Mouse (Mus musculus) neural tube, embryonic 12.5 days (tissue): ENCODE results near the gene L1td1. TPM values are rescaled to one million over a fixed set of nuclear protein-coding genes. Genes with fewer than 3 reads are reported as not detected.
A peak's percentile ranks its signal among the peaks of the same experiment; 100 is the strongest.
"Not testable (repeated sequence)": the region's sequence is repeated elsewhere in the genome, so short reads cannot be mapped to it uniquely, and the experiment has no call there.

Experiments
- ATAC-seq: fragments of 200-750 bp; cut with Nextera tagmentation; 2 replicates; pipeline ENCODE4 v1.8.0; 2017; ENCODE audit warnings: low read depth, mild to moderate bottlenecking, moderate TSS enrichment, moderate library complexity; ENCODE audit not compliant: low FRiP score
- H3K27ac ChIP-seq: fragments of 300-500 bp; sonication (generic); 2 replicates; pipeline ENCODE4 v1.5.1; 2016
- H3K27me3 ChIP-seq: fragments of 300-500 bp; sonication (generic); replicated peaks from 2 replicates; pipeline ENCODE4 v1.6.1; 2016; ENCODE audit warnings: mild to moderate bottlenecking
- H3K36me3 ChIP-seq: fragments of 300-500 bp; sonication (generic); 2 replicates; pipeline ENCODE4 v1.6.1; 2016; ENCODE audit warnings: mild to moderate bottlenecking
- H3K4me1 ChIP-seq: fragments of 300-500 bp; sonication (generic); 2 replicates; pipeline ENCODE4 v1.6.1; 2016
- H3K4me2 ChIP-seq: fragments of 300-500 bp; sonication (generic); replicated peaks from 2 replicates; pipeline ENCODE4 v1.6.1; 2016; ENCODE audit warnings: mild to moderate bottlenecking
- H3K4me3 ChIP-seq: fragments of 300-500 bp; sonication (generic); 2 replicates; pipeline ENCODE4 v1.5.1; 2016
- H3K9ac ChIP-seq: fragments of 300-500 bp; sonication (generic); 2 replicates; pipeline ENCODE4 v1.6.1; 2016; ENCODE audit warnings: mild to moderate bottlenecking
- H3K9me3 ChIP-seq: fragments of 300-500 bp; sonication (generic); 2 replicates; pipeline ENCODE4 v1.6.1; 2016; ENCODE audit warnings: mild to moderate bottlenecking
- whole genome bisulfite sequencing: fragments of 180-500 bp; shearing (Covaris S2); methylation state at CpG from one replicate; pipeline ENCODE4 v1.1.7; 2016; 5-methylcytosine and 5-hydroxymethylcytosine counted together
- polyA plus RNA-seq: library from polyadenylated mRNA; unstranded; fragments of >200 nt; fragmentation: Nextera tagmentation; extraction: Ambion mirVana; gene quantifications from 2 replicates; pipeline ENCODE4 v1.2.1, GENCODE M21; 2016

L1td1 gene
- polyA plus RNA-seq, 1 experiment from 2014 or later: not detected

GRCm38 (mm10) chr4:98717735-98718546 is 8.6 kb upstream of the L1td1 start:
- H3K27ac ChIP-seq: no peak overlapping the region
- no peaks in the 10 kb centered on the region for H3K4me1 ChIP-seq
- no peak overlapping the region for H3K4me3 ChIP-seq
- no peak overlapping the region for H3K9ac ChIP-seq
- no peaks in the 10 kb centered on the region for H3K36me3 ChIP-seq
- no peaks in the 10 kb centered on the region for H3K27me3 ChIP-seq
- no peak overlapping the region for H3K4me2 ChIP-seq
- 86% methylated on average over 17 of the region's 17 CpGs for WGBS
- no peaks in the 10 kb centered on the region for H3K9me3 ChIP-seq
- ATAC-seq: no peak

- Histone ChIP-seq H3K36me3 (no peaks in the 10 kb centered on the region), H3K4me3 (no peak overlapping the region), H3K9me3 (no peaks in the 10 kb centered on the region), H3K9ac (no peak overlapping the region), H3K4me2 (no peak overlapping the region), H3K27ac (no peak overlapping the region), H3K4me1 (no peaks in the 10 kb centered on the region), H3K27me3 (no peaks in the 10 kb centered on the region)
- no peak for ATAC-seq
- 87% methylated on average over 10 of the region's 10 CpGs for WGBS
Observed at GRCm38 (mm10) chr4:98718547-98718917, 8.0 kb upstream of the L1td1 start.

DNA sequence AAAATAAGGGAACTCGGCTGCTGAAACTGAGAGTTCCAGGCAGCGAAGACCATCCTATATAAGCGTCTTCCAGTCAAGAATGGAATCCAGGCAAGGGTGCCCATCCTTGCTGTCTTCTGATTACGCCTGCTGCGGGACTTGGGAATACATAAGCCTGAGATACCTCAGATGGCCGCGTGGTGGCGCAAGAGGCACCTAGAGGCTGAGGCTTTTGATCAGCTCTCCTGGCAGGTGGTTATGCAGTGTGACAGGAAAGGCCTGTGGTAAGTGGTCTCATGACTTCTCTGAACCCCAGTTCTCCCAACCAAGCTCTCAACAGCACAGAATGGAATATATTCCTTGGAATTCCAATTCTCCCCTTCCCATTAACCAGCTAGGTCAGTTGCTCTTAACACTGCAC is 4.1 kb upstream of the L1td1 start:
- H3K9me3 ChIP-seq: no peaks in the 10 kb centered on the region
- peak; percentile 63 for ATAC-seq

GRCm38 (mm10) chr4:98724682-98725081 is 1.9 kb upstream of the L1td1 start:
- ATAC-seq, H3K36me3 ChIP-seq: not testable (repeated sequence)
- WGBS: 89% methylated on average over 1 of the region's 1 CpGs

More for the DNA sequence above, 4.1 kb upstream of the L1td1 start:
- Histone ChIP-seq H3K9ac (no peak overlapping the region), H3K27me3 (peaks cover 16% of the 10 kb centered on the region), H3K4me1 (peaks cover 11% of the 10 kb centered on the region), H3K36me3 (no peaks in the 10 kb centered on the region), H3K4me3 (no peak overlapping the region), H3K4me2 (no peak overlapping the region), H3K27ac (no peak overlapping the region)
- 12% methylated on average over 8 of the region's 8 CpGs for WGBS

GRCm38 (mm10) chr4:98725439-98725838 is 1.1 kb upstream of the L1td1 start:
- peaks cover 17% of the 10 kb centered on the region for H3K4me1 ChIP-seq
- no peak overlapping the region for H3K4me2 ChIP-seq
- peaks cover 35% of the 10 kb centered on the region for H3K27me3 ChIP-seq
- no peak overlapping the region for H3K27ac ChIP-seq
- no peaks in the 10 kb centered on the region for H3K9me3 ChIP-seq
- no peak overlapping the region for H3K4me3 ChIP-seq
- no peak for ATAC-seq
- H3K36me3 ChIP-seq: no peaks in the 10 kb centered on the region
- no peak overlapping the region for H3K9ac ChIP-seq
- WGBS: 41% methylated on average over 4 of the region's 4 CpGs

More at GRCm38 (mm10) chr4:98724682-98725081, 1.9 kb upstream of the L1td1 start:
- not testable (repeated sequence) for H3K4me2 ChIP-seq, H3K9ac ChIP-seq, H3K27ac ChIP-seq, H3K9me3 ChIP-seq, H3K4me3 ChIP-seq
- Histone ChIP-seq H3K27me3 (peaks cover 35% of the 10 kb centered on the region), H3K4me1 (peaks cover 17% of the 10 kb centered on the region)

DNA sequence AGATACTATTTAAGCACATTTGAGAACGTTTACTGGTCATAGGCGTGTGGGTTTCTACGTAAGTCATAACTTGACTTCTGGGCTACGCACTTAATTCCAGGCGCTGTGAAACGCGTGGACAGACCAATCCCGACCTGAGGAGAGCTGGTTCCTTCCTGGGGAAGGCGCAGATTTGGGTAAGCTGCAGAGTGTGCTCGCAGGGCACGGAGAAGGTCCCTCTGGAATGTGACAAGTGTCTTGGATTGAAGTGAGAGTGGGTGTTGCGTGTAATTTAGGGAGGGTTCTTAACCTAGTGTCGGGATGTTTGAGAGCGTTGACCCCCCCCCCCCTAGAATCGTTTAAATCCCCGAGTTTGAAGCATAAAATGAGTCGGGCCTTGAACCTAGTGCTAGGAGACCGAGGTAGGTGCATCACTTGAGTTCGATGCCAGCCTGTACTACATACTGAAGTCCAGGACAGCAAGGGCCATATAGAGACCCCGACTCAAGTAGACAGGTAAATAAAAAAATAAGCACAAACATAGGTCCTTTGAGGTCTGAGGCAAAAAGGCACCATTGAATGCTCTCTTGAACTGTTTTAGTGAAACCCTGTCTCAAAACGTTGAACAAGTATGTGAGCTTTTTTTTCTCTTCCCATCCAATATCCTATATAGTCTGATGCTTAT is 893 bp downstream of the L1td1 start:
- peak overlapping the region; percentile 62 for H3K4me2 ChIP-seq
- H3K27me3 ChIP-seq: peaks cover 35% of the 10 kb centered on the region
- 4% methylated on average over 21 of the region's 21 CpGs for WGBS
- no peaks in the 10 kb centered on the region for H3K9me3 ChIP-seq
- no peak; the same call in 1 of the 2 replicates for ATAC-seq
- no peaks in the 10 kb centered on the region for H3K36me3 ChIP-seq
- H3K27ac ChIP-seq: no peak overlapping the region
- H3K9ac ChIP-seq: no peak overlapping the region
- peak overlapping the region; percentile 29 for H3K4me3 ChIP-seq
- peaks cover 17% of the 10 kb centered on the region for H3K4me1 ChIP-seq

DNA sequence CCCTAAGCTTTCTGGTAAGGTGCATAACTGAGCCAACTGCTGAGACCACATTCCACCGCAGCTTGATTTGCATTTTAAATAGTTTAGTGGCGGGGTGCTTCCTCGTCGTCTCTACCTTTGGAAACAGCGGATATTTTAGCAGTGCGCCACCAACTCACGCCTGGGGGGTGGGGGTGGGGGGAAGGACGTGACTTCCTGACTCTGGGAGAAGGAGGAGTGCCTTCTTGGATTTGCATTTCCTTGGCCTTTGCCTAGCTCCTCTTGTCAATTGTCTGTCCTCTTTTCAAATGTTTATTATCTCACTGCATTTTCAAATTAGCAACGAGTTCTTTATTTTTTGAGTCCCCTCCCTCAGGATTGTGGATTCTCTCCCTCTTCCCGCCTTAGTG is 1.4 kb downstream of the L1td1 start:
- H3K27ac ChIP-seq: no peak overlapping the region
- WGBS: under 1% methylated on average over 10 of the region's 10 CpGs
- peaks cover 17% of the 10 kb centered on the region for H3K4me1 ChIP-seq
- peak overlapping the region; percentile 62 for H3K4me2 ChIP-seq
- no peaks in the 10 kb centered on the region for H3K9me3 ChIP-seq
- no peaks in the 10 kb centered on the region for H3K36me3 ChIP-seq
- no peak overlapping the region for H3K4me3 ChIP-seq
- ATAC-seq: no peak
- no peak overlapping the region for H3K9ac ChIP-seq
- H3K27me3 ChIP-seq: peaks cover 35% of the 10 kb centered on the region

DNA sequence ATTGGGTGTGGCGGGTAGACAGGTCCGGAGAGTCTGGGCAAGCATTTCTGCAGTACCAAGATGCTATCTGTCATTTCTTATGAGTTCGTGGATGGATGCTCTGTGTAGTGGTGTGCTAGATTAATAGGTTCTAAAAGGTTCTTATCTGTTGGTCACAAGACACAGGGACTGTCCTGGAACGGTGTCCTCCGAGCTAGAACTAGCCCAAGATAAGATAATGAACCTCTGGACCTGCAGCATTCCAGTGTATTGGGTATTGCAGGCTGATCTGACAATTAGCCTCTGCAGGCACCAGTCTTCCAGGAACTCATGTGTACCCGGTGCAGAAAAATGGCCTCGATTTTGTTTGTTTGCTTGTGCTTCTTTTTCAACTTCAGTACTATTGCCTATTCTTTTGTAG is 2.2 kb downstream of the L1td1 start:
- 58% methylated on average over 7 of the region's 7 CpGs for WGBS
- H3K27ac ChIP-seq: no peak overlapping the region

DNA sequence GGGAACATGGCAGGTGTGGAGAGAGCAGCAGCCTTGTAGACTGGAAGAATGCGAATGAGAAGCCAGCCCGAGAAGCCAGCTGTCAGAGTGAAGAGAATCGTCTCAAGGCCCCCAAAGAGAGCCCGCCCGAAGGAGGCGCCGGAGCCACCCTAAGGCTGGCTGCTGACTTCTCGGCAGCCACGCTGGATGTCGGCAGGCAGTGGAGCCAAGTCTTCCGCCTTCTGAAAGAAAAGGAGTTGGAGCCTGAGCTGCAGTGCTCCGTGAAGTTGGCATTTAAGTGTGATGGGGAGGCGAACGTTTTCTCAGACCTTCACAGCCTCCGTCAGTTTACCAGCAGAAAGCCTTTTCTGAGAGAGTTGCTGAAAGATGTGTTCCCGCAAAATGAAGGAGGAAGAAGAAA is 7.1 kb downstream of the L1td1 start:
- Histone ChIP-seq H3K4me1 (no peaks in the 10 kb centered on the region), H3K9ac (no peak overlapping the region), H3K27ac (no peak overlapping the region), H3K4me3 (no peak overlapping the region), H3K4me2 (no peak overlapping the region), H3K9me3 (no peaks in the 10 kb centered on the region), H3K27me3 (peaks cover 6% of the 10 kb centered on the region; the same call in 1 of the 2 replicates), H3K36me3 (no peaks in the 10 kb centered on the region)
- no peak for ATAC-seq
- WGBS: 95% methylated on average over 16 of the region's 16 CpGs

More for the DNA sequence above, 2.2 kb downstream of the L1td1 start:
- no peak overlapping the region for H3K4me2 ChIP-seq
- H3K9me3 ChIP-seq: no peaks in the 10 kb centered on the region
- H3K27me3 ChIP-seq: peaks cover 35% of the 10 kb centered on the region
- peaks cover 17% of the 10 kb centered on the region for H3K4me1 ChIP-seq
- H3K9ac ChIP-seq: no peak overlapping the region
- no peak for ATAC-seq
- no peaks in the 10 kb centered on the region for H3K36me3 ChIP-seq
- H3K4me3 ChIP-seq: no peak overlapping the region

GRCm38 (mm10) chr4:98739753-98740152 is 13.2 kb downstream of the L1td1 start:
- no peak for ATAC-seq
- no peak overlapping the region for H3K9ac ChIP-seq
- no peak overlapping the region for H3K4me2 ChIP-seq
- no peaks in the 10 kb centered on the region for H3K27me3 ChIP-seq
- no peak overlapping the region for H3K27ac ChIP-seq
- no peak overlapping the region for H3K4me3 ChIP-seq
- 50% methylated on average over 2 of the region's 2 CpGs for WGBS
- H3K4me1 ChIP-seq: 0 out of 2 replicates have a peak, but pooled peaks cover 4% of the 10 kb centered on the region
- no peaks in the 10 kb centered on the region for H3K36me3 ChIP-seq
- no peaks in the 10 kb centered on the region for H3K9me3 ChIP-seq

DNA sequence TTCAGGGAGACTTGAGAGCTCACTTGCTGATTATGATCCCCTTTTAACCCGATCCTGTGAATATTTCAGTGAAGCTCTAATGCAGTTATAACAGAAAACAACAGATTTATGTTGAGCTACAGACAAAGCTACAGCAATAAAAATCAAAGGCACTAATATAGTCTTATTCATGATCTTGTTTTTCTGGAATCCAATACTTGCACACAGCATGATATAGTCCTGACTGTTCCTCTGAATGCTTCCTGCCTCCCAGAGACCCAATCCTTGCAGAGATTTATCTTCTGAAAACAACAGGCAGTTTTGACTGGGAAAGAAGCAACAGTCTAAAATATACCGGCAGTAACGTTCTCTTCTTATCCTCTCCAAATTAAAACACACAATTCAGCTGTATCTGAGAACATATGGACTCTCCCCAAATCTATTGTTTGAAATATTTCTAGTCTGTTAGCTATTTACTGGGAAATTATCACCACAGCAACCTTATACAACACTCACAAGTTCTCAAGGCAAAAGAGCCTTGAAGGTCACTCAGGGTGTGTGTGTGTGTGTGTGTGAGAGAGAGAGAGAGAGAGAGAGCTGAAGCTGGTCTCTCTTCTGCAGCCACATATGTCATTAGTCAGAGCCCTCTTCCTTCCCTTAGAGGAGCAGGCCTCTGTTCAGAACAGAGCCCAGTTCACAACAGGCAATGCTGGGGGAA is 16.8 kb downstream of the L1td1 start:
- Histone ChIP-seq H3K9ac (0 out of 2 replicates have a peak overlapping the region, but pooled peaks have one; percentile 13), H3K4me3 (no peak overlapping the region), H3K36me3 (no peaks in the 10 kb centered on the region), H3K27ac (no peak overlapping the region), H3K27me3 (no peaks in the 10 kb centered on the region), H3K4me2 (no peak overlapping the region), H3K9me3 (no peaks in the 10 kb centered on the region), H3K4me1 (0 out of 2 replicates have a peak, but pooled peaks cover 4% of the 10 kb centered on the region)
- 69% methylated on average over 3 of the region's 3 CpGs for WGBS
- no peak for ATAC-seq

DNA sequence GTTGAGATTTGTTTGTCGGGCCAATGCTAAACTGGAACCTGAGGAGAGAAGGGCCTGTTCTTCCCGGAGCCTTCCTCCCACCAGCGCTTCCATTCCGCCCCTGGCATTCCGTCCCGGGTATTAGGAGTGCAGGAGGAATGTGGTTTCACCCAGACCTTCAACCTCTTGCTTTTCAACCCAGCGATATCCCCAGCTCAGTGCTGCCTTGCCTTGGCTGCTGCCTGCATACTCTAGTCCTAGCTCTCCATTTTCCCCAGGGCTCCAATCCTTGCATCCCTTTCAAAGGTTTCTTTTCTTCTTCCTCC is 17.3 kb downstream of the L1td1 start:
- H3K4me3 ChIP-seq: no peak overlapping the region
- H3K36me3 ChIP-seq: no peaks in the 10 kb centered on the region
- no peak for ATAC-seq
- no peaks in the 10 kb centered on the region for H3K9me3 ChIP-seq
- WGBS: 20% methylated on average over 7 of the region's 7 CpGs
- H3K9ac ChIP-seq: no peak overlapping the region
- no peak overlapping the region for H3K27ac ChIP-seq
- no peaks in the 10 kb centered on the region for H3K27me3 ChIP-seq
- H3K4me2 ChIP-seq: no peak overlapping the region
- 0 out of 2 replicates have a peak, but pooled peaks cover 4% of the 10 kb centered on the region for H3K4me1 ChIP-seq
